Mouse (Mus musculus): ENCODE results near the gene Vamp9.

- TF ChIP-seq CTCF (IDR thresholded peaks at IDR 0.05; ENCODE audit: borderline replicate concordance, insufficient read depth, low read length) = no peak
- TF ChIP-seq POLR2A (IDR thresholded peaks at IDR 0.05; ENCODE audit: low read depth, low read length) = no peak
Observed at GRCm38 (mm10) chr5:99953883-99954282, 47.8 kb downstream of the Vamp9 start.

All from embryonic fibroblast, embryonic 13.5 days (primary cell).